Mouse (Mus musculus) C2C12 (cell line): ENCODE data around the gene Lrfn2. TPM values are rescaled to one million over a fixed set of nuclear protein-coding genes. Genes with fewer than 3 reads are reported as not detected.

Experiments used
- H3K27me3 ChIP-seq: one replicate; pipeline ENCODE4 v1.6.1; 2011; ENCODE audit not compliant: control insufficient read depth, insufficient read depth, insufficient read length
- H3K36me3 ChIP-seq: one replicate; pipeline ENCODE4 v1.6.1; 2011; ENCODE audit not compliant: control insufficient read depth, insufficient read depth
- H3K4me3 ChIP-seq: one replicate; pipeline ENCODE4 v1.5.1; 2011; ENCODE audit warnings: mild to moderate bottlenecking, control low read depth; ENCODE audit not compliant: poor library complexity, insufficient read depth, severe bottlenecking
- H3K79me2 ChIP-seq: one replicate; pipeline ENCODE4 v1.6.1; 2011; ENCODE audit not compliant: control insufficient read depth, insufficient read depth
- H3K79me3 ChIP-seq: one replicate; pipeline ENCODE4 v1.6.1; 2011; ENCODE audit warnings: low read depth, control low read depth
- H3ac ChIP-seq: one replicate; pipeline ENCODE3; 2011; ENCODE audit warnings: low read depth; ENCODE audit not compliant: control insufficient read depth, insufficient read length
- CEBPB ChIP-seq: IDR thresholded peaks from one replicate; pipeline ENCODE4 v1.6.1; 2011; ENCODE audit warnings: low read depth, mild to moderate bottlenecking, control low read depth, moderate library complexity
- CTCF ChIP-seq: IDR thresholded peaks from one replicate; pipeline ENCODE4 v1.5.1; 2011; ENCODE audit not compliant: control insufficient read depth, insufficient read depth, insufficient read length
- FOSL1 ChIP-seq: IDR thresholded peaks from one replicate; pipeline ENCODE4 v1.8.0; 2011; ENCODE audit warnings: mild to moderate bottlenecking, low read length; ENCODE audit not compliant: poor library complexity, insufficient read depth, severe bottlenecking
- MAX ChIP-seq: IDR thresholded peaks from one replicate; pipeline ENCODE4 v1.6.1; 2011; ENCODE audit warnings: mild to moderate bottlenecking, control low read depth
- MYOD1 ChIP-seq: IDR thresholded peaks from one replicate; pipeline ENCODE4 v1.6.1; 2011; ENCODE audit warnings: low read depth; ENCODE audit not compliant: control insufficient read depth, insufficient read length
- MYOG ChIP-seq: IDR thresholded peaks from one replicate; pipeline ENCODE4 v1.6.1; 2011; ENCODE audit not compliant: control insufficient read depth, insufficient read length; ENCODE audit errors: extremely low read depth
- USF1 ChIP-seq: IDR thresholded peaks from one replicate; pipeline ENCODE4 v1.6.1; 2011; ENCODE audit warnings: low read depth, mild to moderate bottlenecking, control low read depth, moderate library complexity
- polyA plus RNA-seq: library from polyadenylated mRNA; unstranded; fragments of >200 nt; fragmentation: generic; extraction: Trizol; gene quantifications from one replicate; pipeline ENCODE4 v1.2.1, GENCODE M21; 2012; ENCODE audit warnings: missing spikeins

Lrfn2 gene
- polyA plus RNA-seq, 1 experiment = not detected

DNA sequence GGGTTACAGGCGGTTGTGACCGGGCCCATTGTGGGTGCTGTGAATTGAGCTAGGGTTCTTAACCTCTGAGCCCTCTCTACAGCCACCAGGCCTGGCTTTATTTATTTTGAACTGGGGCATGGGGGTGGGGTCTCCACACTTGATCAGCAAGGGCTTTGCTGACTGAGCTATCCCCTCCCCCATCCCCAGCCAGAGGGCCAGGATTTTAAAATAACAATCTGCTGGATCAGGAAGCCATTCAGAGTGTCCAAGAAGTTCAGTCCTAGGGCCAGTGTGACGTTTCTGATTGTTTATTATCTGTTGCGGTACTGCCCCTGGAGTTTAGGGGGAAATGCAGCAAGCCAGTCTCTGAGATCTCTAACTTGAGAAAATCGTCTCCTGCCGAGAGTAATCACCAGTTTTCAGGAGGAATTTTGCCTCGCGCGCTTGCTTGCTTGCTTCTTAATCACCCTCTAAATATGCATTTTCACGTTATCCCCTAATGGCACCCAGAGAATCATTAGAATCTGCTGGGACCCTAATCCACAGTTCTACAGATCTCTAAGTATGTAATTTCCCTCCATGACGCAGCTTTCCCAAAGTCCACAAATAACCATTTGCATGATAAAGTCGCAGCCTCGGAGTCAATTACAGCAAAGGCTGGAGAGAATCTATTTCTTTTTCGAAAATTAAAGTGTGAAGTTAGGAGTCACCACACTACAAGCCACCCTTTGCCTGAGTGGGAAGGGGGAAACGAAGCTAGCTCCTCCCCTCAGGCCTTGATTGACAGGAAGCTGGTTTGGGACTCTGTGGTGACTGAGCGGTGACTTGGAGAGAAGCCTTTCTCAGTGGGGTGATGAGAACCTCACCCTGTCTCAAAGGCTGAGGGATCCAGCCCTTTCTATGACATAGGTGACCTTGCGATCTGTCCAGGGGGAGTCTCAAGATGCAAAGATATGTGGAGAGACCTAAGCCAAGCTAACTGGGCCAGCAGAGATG, 85.5 kb downstream of the Lrfn2 start:
- H3K79me2 ChIP-seq = no peaks in the 10 kb centered on the region
- no peak for TF ChIP-seq CEBPB
- TF ChIP-seq USF1 = no peak
- TF ChIP-seq MAX = no peak
- TF ChIP-seq CTCF = no peak
- no peak for TF ChIP-seq MYOD1
- no peak for TF ChIP-seq MYOG
- no peak for TF ChIP-seq FOSL1
- H3K4me3 ChIP-seq = no peak overlapping the region
- no peaks in the 10 kb centered on the region for H3K36me3 ChIP-seq
- H3ac ChIP-seq = no peak overlapping the region
- no peaks in the 10 kb centered on the region for H3K79me3 ChIP-seq
- H3K27me3 ChIP-seq = no peaks in the 10 kb centered on the region

DNA sequence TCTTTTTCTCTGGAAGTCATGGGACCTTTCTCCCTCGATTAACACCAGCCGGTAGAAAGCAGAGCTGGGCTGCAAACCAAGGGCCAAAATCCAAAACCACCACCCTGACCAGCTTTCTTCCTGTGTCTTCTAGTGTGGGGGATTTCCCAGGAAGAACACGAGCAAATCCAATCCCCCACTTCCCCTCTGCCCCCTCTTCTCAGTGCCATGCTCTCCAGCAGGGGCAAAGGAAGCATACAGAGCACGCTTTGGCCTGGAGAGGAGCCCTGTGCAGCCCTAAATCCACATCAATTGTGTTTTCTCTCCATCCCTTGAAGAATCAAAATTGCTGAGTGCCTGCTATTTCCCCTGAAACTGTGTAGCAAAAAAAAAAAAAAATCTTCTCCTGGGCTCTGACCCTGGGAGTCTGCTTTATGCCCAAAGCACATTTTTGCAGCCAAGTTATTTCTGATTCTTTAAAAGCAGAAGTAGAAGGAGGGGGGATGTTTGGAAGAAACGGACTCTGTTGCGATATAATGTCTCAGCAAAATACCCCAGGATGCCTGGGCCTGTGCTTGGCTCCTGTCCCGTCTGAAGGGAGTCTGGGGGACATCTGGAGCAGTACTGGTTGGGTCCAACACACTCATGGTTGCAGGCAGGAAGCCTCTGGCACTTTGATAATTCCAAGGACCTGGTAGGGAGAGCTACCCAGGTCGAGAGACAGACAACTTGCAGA, 86.8 kb downstream of the Lrfn2 start:
- H3K27me3 ChIP-seq = no peaks in the 10 kb centered on the region
- H3ac ChIP-seq = no peak overlapping the region
- no peak overlapping the region for H3K4me3 ChIP-seq
- TF ChIP-seq MAX (no peak), MYOG (no peak), MYOD1 (no peak), FOSL1 (no peak), USF1 (no peak), CEBPB (no peak), CTCF (no peak)
- no peaks in the 10 kb centered on the region for H3K36me3 ChIP-seq
- no peaks in the 10 kb centered on the region for H3K79me2 ChIP-seq
- H3K79me3 ChIP-seq = no peaks in the 10 kb centered on the region

DNA sequence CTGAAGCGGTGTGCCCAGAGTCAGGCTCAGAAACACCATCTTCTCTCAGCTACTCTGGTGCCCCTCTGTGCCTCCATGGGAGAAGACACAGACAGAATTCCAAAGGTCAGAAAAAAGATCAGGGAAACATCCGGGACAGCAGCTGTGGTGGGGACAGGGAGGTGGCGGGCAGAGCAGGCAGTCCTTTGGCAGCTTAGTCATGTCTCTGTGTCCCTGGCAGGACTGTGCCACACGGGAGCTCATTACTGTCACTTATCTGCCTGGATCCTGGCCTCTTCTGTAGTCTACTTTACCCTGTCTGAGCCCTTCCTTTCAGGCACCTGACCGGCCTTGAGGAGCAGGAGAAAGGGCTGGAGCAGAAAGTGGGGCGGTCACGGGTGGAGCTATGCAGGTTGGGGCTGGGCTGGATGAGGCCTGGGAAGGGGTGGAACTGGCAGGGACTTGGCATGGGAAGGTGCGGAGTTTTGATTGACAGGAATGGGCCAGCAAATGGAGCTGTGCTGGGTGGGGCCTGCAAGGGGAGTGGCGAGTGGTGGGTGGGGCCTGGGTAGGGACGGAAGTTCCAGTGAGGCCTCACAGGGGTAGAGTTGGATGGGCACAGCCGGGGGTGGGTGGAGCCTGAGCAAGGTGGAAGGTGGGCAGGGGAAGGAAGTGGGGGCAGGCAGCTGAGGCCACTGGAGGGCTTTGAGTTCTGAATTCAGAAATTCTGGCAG, 97.5 kb downstream of the Lrfn2 start:
- Histone ChIP-seq H3K27me3 (no peaks in the 10 kb centered on the region), H3K79me2 (no peaks in the 10 kb centered on the region), H3K79me3 (no peaks in the 10 kb centered on the region), H3K36me3 (no peaks in the 10 kb centered on the region), H3K4me3 (no peak overlapping the region), H3ac (no peak overlapping the region)
- TF ChIP-seq CEBPB (no peak), CTCF (no peak), MYOD1 (no peak), MAX (no peak), FOSL1 (no peak), MYOG (no peak), USF1 (no peak)

DNA sequence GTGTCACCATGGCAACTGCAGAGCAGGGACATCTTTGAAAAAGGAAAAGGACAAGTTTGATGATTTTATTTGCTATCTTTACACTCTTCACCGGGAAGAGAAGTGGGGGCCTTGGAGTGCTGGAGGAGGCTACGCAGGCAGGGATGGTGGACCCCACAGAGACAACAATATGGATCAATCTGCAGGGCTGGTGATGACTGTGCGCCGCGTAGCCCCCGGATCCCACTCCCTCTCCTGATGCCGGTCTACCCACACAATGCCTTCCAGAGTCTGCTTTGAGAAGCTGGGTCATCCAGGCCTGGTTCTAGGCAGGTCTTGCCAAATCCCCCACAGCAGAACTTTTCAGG, 98.1 kb downstream of the Lrfn2 start:
- H3K27me3 ChIP-seq = no peaks in the 10 kb centered on the region
- H3K36me3 ChIP-seq = no peaks in the 10 kb centered on the region
- H3K4me3 ChIP-seq = no peak overlapping the region
- H3K79me3 ChIP-seq = no peaks in the 10 kb centered on the region
- no peak overlapping the region for H3ac ChIP-seq
- no peak for TF ChIP-seq MYOD1
- no peak for TF ChIP-seq MYOG
- no peak for TF ChIP-seq MAX
- no peak for TF ChIP-seq CEBPB
- TF ChIP-seq FOSL1 = no peak
- TF ChIP-seq CTCF = no peak
- TF ChIP-seq USF1 = no peak
- H3K79me2 ChIP-seq = no peaks in the 10 kb centered on the region

DNA sequence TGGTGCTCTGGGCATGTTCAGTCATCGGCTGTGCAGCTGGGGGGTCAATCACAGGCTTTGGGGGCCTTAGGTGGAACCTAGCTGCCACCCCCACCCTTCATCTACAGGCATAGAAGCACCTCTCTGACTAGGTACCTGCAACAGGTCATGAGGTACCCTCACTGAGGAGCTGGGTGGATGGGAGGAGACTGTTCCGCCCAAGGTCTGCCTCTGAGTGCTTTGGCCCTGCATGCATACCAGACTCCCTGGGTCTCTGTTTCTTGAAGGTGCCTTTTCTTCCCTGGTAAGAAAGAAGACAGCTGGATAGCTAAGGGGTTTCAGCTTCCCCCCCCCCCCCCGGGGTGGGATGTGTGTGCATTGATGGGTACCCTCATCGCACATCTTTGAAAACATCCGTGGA, 98.7 kb downstream of the Lrfn2 start:
- Histone ChIP-seq H3K27me3 (no peaks in the 10 kb centered on the region), H3K79me2 (no peaks in the 10 kb centered on the region), H3ac (no peak overlapping the region), H3K79me3 (no peaks in the 10 kb centered on the region), H3K4me3 (no peak overlapping the region), H3K36me3 (no peaks in the 10 kb centered on the region)
- TF ChIP-seq CEBPB (no peak), MYOG (no peak), MYOD1 (no peak), USF1 (no peak), MAX (no peak), CTCF (no peak), FOSL1 (no peak)
